Mouse (Mus musculus) megakaryocyte progenitor cell, adult 5-6 weeks (primary cell): ENCODE measurements around the gene Phlda2. TPM values are rescaled to one million over a fixed set of nuclear protein-coding genes. Genes with fewer than 3 reads are reported as not detected.
A peak's percentile ranks its signal among the peaks of the same experiment; 100 is the strongest.

ENCODE experiments used
- ATAC-seq: replicated peaks from 2 replicates; pipeline ENCODE4 v1.8.0; 2016; ENCODE audit warnings: mild to moderate bottlenecking, moderate TSS enrichment, inconsistent platforms; ENCODE audit not compliant: poor library complexity
- total RNA-seq, 2 experiments: library from RNA; stranded (forward) in 1 of 2; stranded (reverse) in 1 of 2; fragments of 157-497, 149-512 nt in 1 of 2; fragments of 200-1000 nt in 1 of 2; gene quantifications; 2 replicates each; pipeline versions ENCODE4 v1.2.3 to v1.2.4; 2015 to 2017

The Phlda2 gene
- total RNA-seq, 2 experiments from 2014 or later, result 2.2 TPM; not detected in 1

GRCm38 (mm10) chr7:143505411-143505810, 2.5 kb upstream of the Phlda2 start:
- no peak for ATAC-seq

GRCm38 (mm10) chr7:143503926-143504325, 976 bp upstream of the Phlda2 start:
- no peak for ATAC-seq

- peak; percentile 30 for ATAC-seq
These were observed 1.1 kb downstream of the Phlda2 start for GRCm38 (mm10) chr7:143501643-143502417.

GRCm38 (mm10) chr7:143500912-143501311, 2.0 kb downstream of the Phlda2 start:
- 0 out of 2 replicates have a peak, but pooled peaks have one; percentile 20 for ATAC-seq

- ATAC-seq, result no peak
These were observed 4.4 kb downstream of the Phlda2 start for GRCm38 (mm10) chr7:143498584-143498983.

GRCm38 (mm10) chr7:143495104-143495961, 7.6 kb downstream of the Phlda2 start:
- peak; percentile 62 for ATAC-seq

- no peak for ATAC-seq
These were observed 9.3 kb downstream of the Phlda2 start for GRCm38 (mm10) chr7:143493616-143494126.

- ATAC-seq, result no peak
These were observed 13.2 kb downstream of the Phlda2 start for GRCm38 (mm10) chr7:143489735-143490134.

- no peak for ATAC-seq
These were observed 20.4 kb downstream of the Phlda2 start for GRCm38 (mm10) chr7:143482541-143482940.

- ATAC-seq, result no peak
These were observed 21.1 kb downstream of the Phlda2 start for GRCm38 (mm10) chr7:143481806-143482387.

GRCm38 (mm10) chr7:143480498-143480897, 22.5 kb downstream of the Phlda2 start:
- ATAC-seq, result peak; percentile 83

- no peak for ATAC-seq
These were observed 25.1 kb downstream of the Phlda2 start for GRCm38 (mm10) chr7:143477800-143478199.

- ATAC-seq, result no peak
These were observed 26.1 kb downstream of the Phlda2 start for GRCm38 (mm10) chr7:143476702-143477335.

GRCm38 (mm10) chr7:143475876-143476275, 27.1 kb downstream of the Phlda2 start:
- no peak for ATAC-seq

- ATAC-seq, result peak; percentile 26; the same call in 1 of the 2 replicates
These were observed 28.1 kb downstream of the Phlda2 start for GRCm38 (mm10) chr7:143474811-143475210.

GRCm38 (mm10) chr7:143473347-143474101, 29.4 kb downstream of the Phlda2 start, which contains the start of gene Slc22a18:
TSS of gene Slc22a18 (plus strand) at chr7:143473736.
- peak; percentile 62 for ATAC-seq

- peak; percentile 62 for ATAC-seq
These were observed 33.0 kb downstream of the Phlda2 start for GRCm38 (mm10) chr7:143469946-143470345.

- ATAC-seq, result no peak
These were observed 35.2 kb downstream of the Phlda2 start for GRCm38 (mm10) chr7:143467714-143468113.

- ATAC-seq, result peak; percentile 70
These were observed 36.8 kb downstream of the Phlda2 start for GRCm38 (mm10) chr7:143466099-143466677.
